Mouse (Mus musculus) CD4-positive naive resting alpha-beta T cell, adult 76 days (primary cell): ENCODE data around the gene Zfp648. TPM values are rescaled to one million over a fixed set of nuclear protein-coding genes. Genes with fewer than 3 reads are reported as not detected.

Source experiments
- total RNA-seq: library from RNA; stranded (reverse); gene quantifications from one replicate; pipeline ENCODE4 v1.2.4, GENCODE M21; 2023

The Zfp648 gene
- total RNA-seq, result not detected

GRCm38 (mm10) chr1:154200955-154201722 is at the start of gene Zfp648:
TSS of gene Zfp648 (plus strand) at chr1:154201187.

